Mouse (Mus musculus) forebrain, embryonic 10.5 days (tissue): ENCODE data around the gene Tnik. TPM values are rescaled to one million over a fixed set of nuclear protein-coding genes. Genes with fewer than 3 reads are reported as not detected.
A peak's percentile ranks its signal among the peaks of the same experiment; 100 is the strongest.

Source experiments
- DNase-seq: peaks from one replicate; pipeline ENCODE4 v3.0.0-alpha.2; 2017; ENCODE audit warnings: low spot score; ENCODE audit errors: extremely low spot score
- H3K27ac ChIP-seq: fragments of 300-500 bp; sonication (generic); 2 replicates; pipeline ENCODE4 v1.5.1; 2016; ENCODE audit warnings: mild to moderate bottlenecking
- H3K27me3 ChIP-seq: fragments of 300-500 bp; sonication (generic); 2 replicates; pipeline ENCODE4 v1.6.1; 2016; ENCODE audit warnings: mild to moderate bottlenecking; ENCODE audit not compliant: poor library complexity, severe bottlenecking
- H3K36me3 ChIP-seq: fragments of 300-500 bp; sonication (generic); replicated peaks from 2 replicates; pipeline ENCODE4 v1.6.1; 2016; ENCODE audit warnings: mild to moderate bottlenecking, moderate library complexity
- H3K4me1 ChIP-seq: fragments of 300-500 bp; sonication (generic); 2 replicates; pipeline ENCODE4 v1.6.1; 2016
- H3K4me3 ChIP-seq: fragments of 300-500 bp; sonication (generic); 2 replicates; pipeline ENCODE4 v1.5.1; 2016; ENCODE audit warnings: mild to moderate bottlenecking, moderate library complexity
- H3K9me3 ChIP-seq: fragments of 300-500 bp; sonication (generic); 2 replicates; pipeline ENCODE4 v1.6.1; 2016; ENCODE audit warnings: mild to moderate bottlenecking, moderate library complexity
- WGBS: fragments of 180-500 bp; shearing (Covaris S2); methylation state at CpG from one replicate; pipeline ENCODE4 v1.1.7; 2016; 5-methylcytosine and 5-hydroxymethylcytosine counted together
- polyA plus RNA-seq: library from polyadenylated mRNA; unstranded; fragments of >200 nt; fragmentation: Nextera tagmentation; extraction: Ambion mirVana; gene quantifications from 2 replicates; pipeline ENCODE4 v1.2.1, GENCODE M21; 2016

Gene Tnik
- polyA plus RNA-seq, 1 experiment from 2014 or later, result 9.6 TPM

GRCm38 (mm10) chr3:28399593-28400216, 136.7 kb downstream of the Tnik start:
- no peaks in the 10 kb centered on the region for H3K27me3 ChIP-seq
- peaks cover 14% of the 10 kb centered on the region for H3K4me1 ChIP-seq
- no peaks in the 10 kb centered on the region for H3K36me3 ChIP-seq
- WGBS, result 90% methylated on average over 9 of the region's 9 CpGs
- no peak for DNase-seq
- no peak overlapping the region for H3K4me3 ChIP-seq
- no peak overlapping the region for H3K27ac ChIP-seq
- H3K9me3 ChIP-seq, result no peaks in the 10 kb centered on the region

- peaks cover 17% of the 10 kb centered on the region for H3K4me1 ChIP-seq
- no peaks in the 10 kb centered on the region for H3K27me3 ChIP-seq
- no peaks in the 10 kb centered on the region for H3K36me3 ChIP-seq
- H3K4me3 ChIP-seq, result no peak overlapping the region
- DNase-seq, result no peak
- 85% methylated on average over 9 of the region's 9 CpGs for WGBS
- H3K27ac ChIP-seq, result no peak overlapping the region
- H3K9me3 ChIP-seq, result no peaks in the 10 kb centered on the region
Measured at GRCm38 (mm10) chr3:28401335-28401734, 138.3 kb downstream of the Tnik start.

- peaks cover 17% of the 10 kb centered on the region for H3K4me1 ChIP-seq
- no peak overlapping the region for H3K27ac ChIP-seq
- 59% methylated on average over 6 of the region's 6 CpGs for WGBS
- H3K36me3 ChIP-seq, result no peaks in the 10 kb centered on the region
- no peak overlapping the region for H3K4me3 ChIP-seq
- H3K9me3 ChIP-seq, result no peaks in the 10 kb centered on the region
- no peak for DNase-seq
- H3K27me3 ChIP-seq, result no peaks in the 10 kb centered on the region
Measured at GRCm38 (mm10) chr3:28402221-28402620, 139.2 kb downstream of the Tnik start.

- Histone ChIP-seq H3K4me1 (peaks cover 25% of the 10 kb centered on the region), H3K9me3 (no peaks in the 10 kb centered on the region), H3K4me3 (no peak overlapping the region), H3K27me3 (no peaks in the 10 kb centered on the region), H3K27ac (no peak overlapping the region), H3K36me3 (no peaks in the 10 kb centered on the region)
- no peak for DNase-seq
- 78% methylated on average over 2 of the region's 2 CpGs for WGBS
Measured at GRCm38 (mm10) chr3:28405391-28405790, 142.4 kb downstream of the Tnik start.

GRCm38 (mm10) chr3:28408859-28409459, 145.9 kb downstream of the Tnik start:
- WGBS, result 68% methylated on average over 12 of the region's 12 CpGs

GRCm38 (mm10) chr3:28410269-28410668, 147.3 kb downstream of the Tnik start:
- no peaks in the 10 kb centered on the region for H3K27me3 ChIP-seq
- H3K9me3 ChIP-seq, result no peaks in the 10 kb centered on the region
- WGBS, result 86% methylated on average over 3 of the region's 3 CpGs
- no peaks in the 10 kb centered on the region for H3K36me3 ChIP-seq
- no peak overlapping the region for H3K27ac ChIP-seq
- peaks cover 13% of the 10 kb centered on the region for H3K4me1 ChIP-seq
- no peak overlapping the region for H3K4me3 ChIP-seq
- no peak for DNase-seq

More at GRCm38 (mm10) chr3:28408859-28409459, 145.9 kb downstream of the Tnik start:
- Histone ChIP-seq H3K9me3 (no peaks in the 10 kb centered on the region), H3K27ac (no peak overlapping the region), H3K36me3 (no peaks in the 10 kb centered on the region), H3K4me1 (peaks cover 11% of the 10 kb centered on the region), H3K27me3 (no peaks in the 10 kb centered on the region), H3K4me3 (no peak overlapping the region)
- DNase-seq, result no peak

- Histone ChIP-seq H3K36me3 (no peaks in the 10 kb centered on the region), H3K27ac (peak overlapping the region; percentile 37; the same call in 1 of the 2 replicates), H3K27me3 (no peaks in the 10 kb centered on the region), H3K4me1 (peaks cover 17% of the 10 kb centered on the region), H3K4me3 (no peak overlapping the region), H3K9me3 (no peaks in the 10 kb centered on the region)
- DNase-seq, result peak; percentile 31
- WGBS, result 40% methylated on average over 2 of the region's 2 CpGs
Measured at GRCm38 (mm10) chr3:28415986-28416385, 153.0 kb downstream of the Tnik start.

GRCm38 (mm10) chr3:28417091-28417715, 154.2 kb downstream of the Tnik start:
- no peaks in the 10 kb centered on the region for H3K36me3 ChIP-seq
- no peaks in the 10 kb centered on the region for H3K9me3 ChIP-seq
- H3K4me1 ChIP-seq, result peaks cover 21% of the 10 kb centered on the region
- no peak overlapping the region for H3K27ac ChIP-seq
- H3K27me3 ChIP-seq, result no peaks in the 10 kb centered on the region
- no peak overlapping the region for H3K4me3 ChIP-seq
- 85% methylated on average over 5 of the region's 5 CpGs for WGBS
- no peak for DNase-seq

GRCm38 (mm10) chr3:28420194-28420593, 157.2 kb downstream of the Tnik start:
- H3K27ac ChIP-seq, result no peak overlapping the region
- WGBS, result 89% methylated on average over 6 of the region's 6 CpGs

GRCm38 (mm10) chr3:28420698-28421097, 157.7 kb downstream of the Tnik start:
- DNase-seq, result no peak
- Histone ChIP-seq H3K9me3 (no peaks in the 10 kb centered on the region), H3K4me3 (no peak overlapping the region), H3K27me3 (no peaks in the 10 kb centered on the region), H3K36me3 (no peaks in the 10 kb centered on the region), H3K4me1 (peaks cover 15% of the 10 kb centered on the region), H3K27ac (no peak overlapping the region)
- 67% methylated on average over 3 of the region's 3 CpGs for WGBS

More at GRCm38 (mm10) chr3:28420194-28420593, 157.2 kb downstream of the Tnik start:
- H3K36me3 ChIP-seq, result no peaks in the 10 kb centered on the region
- no peaks in the 10 kb centered on the region for H3K9me3 ChIP-seq
- peaks cover 20% of the 10 kb centered on the region for H3K4me1 ChIP-seq
- no peaks in the 10 kb centered on the region for H3K27me3 ChIP-seq
- H3K4me3 ChIP-seq, result no peak overlapping the region
- no peak for DNase-seq

- DNase-seq, result no peak
- WGBS, result 87% methylated on average over 6 of the region's 6 CpGs
- Histone ChIP-seq H3K4me3 (no peak overlapping the region), H3K4me1 (peaks cover 5% of the 10 kb centered on the region; the same call in 1 of the 2 replicates), H3K27ac (no peak overlapping the region), H3K9me3 (no peaks in the 10 kb centered on the region), H3K27me3 (no peaks in the 10 kb centered on the region), H3K36me3 (no peaks in the 10 kb centered on the region)
Measured at GRCm38 (mm10) chr3:28421798-28422197, 158.8 kb downstream of the Tnik start.

GRCm38 (mm10) chr3:28422221-28422620, 159.2 kb downstream of the Tnik start:
- H3K27ac ChIP-seq, result no peak overlapping the region
- H3K4me1 ChIP-seq, result peaks cover 5% of the 10 kb centered on the region; the same call in 1 of the 2 replicates
- WGBS, result 100% methylated on average over 1 of the region's 1 CpGs
- no peak overlapping the region for H3K4me3 ChIP-seq
- H3K9me3 ChIP-seq, result no peaks in the 10 kb centered on the region
- no peak for DNase-seq
- no peaks in the 10 kb centered on the region for H3K27me3 ChIP-seq
- H3K36me3 ChIP-seq, result no peaks in the 10 kb centered on the region

GRCm38 (mm10) chr3:28425911-28426310, 162.9 kb downstream of the Tnik start:
- peaks cover 5% of the 10 kb centered on the region; the same call in 1 of the 2 replicates for H3K4me1 ChIP-seq
- no peaks in the 10 kb centered on the region for H3K36me3 ChIP-seq
- H3K9me3 ChIP-seq, result no peaks in the 10 kb centered on the region
- H3K27me3 ChIP-seq, result no peaks in the 10 kb centered on the region
- 94% methylated on average over 6 of the region's 6 CpGs for WGBS
- no peak overlapping the region for H3K4me3 ChIP-seq
- DNase-seq, result no peak
- no peak overlapping the region for H3K27ac ChIP-seq
